Mouse (Mus musculus) CD8-positive naive resting alpha-beta T cell, adult 57 days (primary cell): Measurements from ENCODE around the gene Nxf1. TPM values are rescaled to one million over a fixed set of nuclear protein-coding genes. Genes with fewer than 3 reads are reported as not detected.

Experiments
- total RNA-seq: library from RNA; stranded (reverse); gene quantifications from one replicate; pipeline ENCODE4 v1.2.4, GENCODE M21; 2023

Nxf1 gene
- total RNA-seq, result 393 TPM

DNA sequence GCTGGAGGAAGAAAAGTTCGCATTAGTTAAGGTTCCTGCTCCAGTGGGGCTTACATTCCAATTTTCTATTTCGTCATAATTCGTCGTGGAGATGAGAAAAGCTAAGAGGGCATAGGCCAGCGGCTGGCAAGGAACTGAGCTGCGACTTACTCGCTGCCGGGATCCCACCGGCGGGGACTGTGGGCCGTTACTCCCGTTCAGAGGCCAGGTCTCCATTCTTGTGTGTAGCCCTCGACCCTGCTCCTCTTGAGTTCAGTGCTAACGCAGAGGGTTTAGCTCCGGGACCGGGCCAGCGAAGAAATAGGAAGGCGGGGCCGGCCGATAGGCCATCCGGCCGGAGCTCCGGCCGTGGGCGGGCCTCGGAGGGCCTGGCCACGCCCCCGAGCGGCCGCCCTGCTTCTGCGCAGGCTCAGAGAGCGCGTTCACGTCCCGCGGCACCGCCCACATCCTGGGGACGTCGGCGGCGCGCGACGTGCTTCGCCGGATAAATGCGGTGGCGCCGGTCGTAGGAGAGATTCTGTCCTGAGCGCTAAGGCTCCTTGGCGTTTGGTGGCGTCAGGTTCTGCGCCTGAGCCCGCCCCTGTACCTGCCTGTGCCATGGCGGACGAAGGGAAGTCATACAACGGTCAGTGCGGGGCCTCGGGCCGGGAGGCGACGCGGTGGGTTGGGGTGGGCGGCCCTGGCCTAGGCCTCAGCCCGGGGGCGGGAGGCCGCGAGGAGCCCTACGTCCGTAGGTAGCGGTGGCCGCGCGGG is at the start of gene Nxf1:
Gene Nxf1, plus strand, starts transcription at position 439 of the 753 bp plus-strand sequence.

DNA sequence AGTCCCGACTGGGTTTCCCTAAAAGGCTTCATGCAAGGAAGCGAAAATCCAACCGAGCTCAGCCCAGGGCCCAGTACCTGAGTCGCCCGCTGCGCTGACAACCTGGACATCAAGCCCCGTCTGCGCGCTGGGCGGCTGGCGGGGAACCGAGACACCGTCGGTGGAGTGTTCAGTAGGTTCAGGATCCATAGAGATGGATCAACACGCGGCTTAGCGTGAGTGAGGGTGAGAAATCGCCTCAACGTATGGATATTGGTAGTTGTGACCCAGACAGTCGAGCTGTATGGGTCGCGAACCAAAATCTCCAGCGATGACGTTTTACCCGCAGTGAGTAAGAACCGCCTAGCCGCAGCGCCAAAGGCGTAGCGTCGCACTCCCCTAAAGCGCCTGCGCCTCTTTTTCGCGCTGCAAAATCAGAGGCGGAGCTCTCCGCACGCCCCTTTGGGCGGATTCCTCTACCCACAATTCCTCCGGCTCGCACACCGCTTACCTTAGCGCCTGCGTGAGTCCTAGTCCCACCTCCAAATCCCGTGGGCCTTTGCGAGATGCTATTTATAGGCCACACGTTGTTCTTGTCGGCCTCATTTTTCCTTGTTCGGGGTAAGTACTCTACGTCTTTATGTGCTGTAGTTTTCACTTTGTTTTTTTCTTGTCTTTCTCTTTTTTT is 33.8 kb upstream of the Nxf1 start, which contains the start of gene Slc3a2:
Gene Slc3a2, minus strand, starts transcription at position 463 of the 667 bp plus-strand sequence.

DNA sequence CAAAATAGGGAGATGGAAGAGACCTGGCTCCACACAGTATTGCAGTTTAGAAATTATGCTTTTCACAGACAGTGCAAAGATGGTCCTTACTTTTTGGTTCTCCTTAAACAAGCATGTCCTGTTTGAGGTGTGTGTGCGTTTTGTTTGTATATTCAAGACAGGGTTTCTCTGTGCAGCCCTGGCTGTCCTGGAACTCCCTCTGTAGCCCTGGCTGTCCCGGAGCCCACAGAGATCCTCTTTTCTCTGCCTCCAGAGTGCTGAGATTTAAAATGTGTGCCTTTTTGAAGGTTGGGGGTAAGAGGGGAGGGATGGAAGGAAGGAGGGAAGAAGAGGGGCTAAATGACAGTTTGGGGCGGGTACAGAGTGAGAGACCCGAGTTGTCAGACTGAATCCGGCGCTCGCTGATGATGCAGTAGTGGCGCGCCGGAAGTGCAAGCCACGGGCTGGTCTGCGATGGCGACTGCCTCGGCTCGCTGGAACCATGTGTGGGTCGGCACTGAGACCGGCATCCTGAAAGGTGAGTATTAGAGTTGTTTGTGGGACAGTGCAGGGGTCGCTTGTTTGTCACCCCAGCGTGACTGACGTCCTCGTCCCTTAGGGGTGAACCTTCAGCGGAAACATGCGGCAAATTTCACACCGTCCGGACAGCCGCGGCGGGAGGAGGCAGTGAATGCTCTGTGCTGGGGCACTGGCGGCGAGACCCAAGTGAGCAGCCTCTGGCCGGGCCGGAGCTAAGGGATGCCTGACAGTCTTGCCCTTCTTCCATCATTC is 21.3 kb upstream of the Nxf1 start, which contains the start of gene Wdr74:
Gene Wdr74, plus strand, starts transcription at position 439 of the 771 bp plus-strand sequence.

DNA sequence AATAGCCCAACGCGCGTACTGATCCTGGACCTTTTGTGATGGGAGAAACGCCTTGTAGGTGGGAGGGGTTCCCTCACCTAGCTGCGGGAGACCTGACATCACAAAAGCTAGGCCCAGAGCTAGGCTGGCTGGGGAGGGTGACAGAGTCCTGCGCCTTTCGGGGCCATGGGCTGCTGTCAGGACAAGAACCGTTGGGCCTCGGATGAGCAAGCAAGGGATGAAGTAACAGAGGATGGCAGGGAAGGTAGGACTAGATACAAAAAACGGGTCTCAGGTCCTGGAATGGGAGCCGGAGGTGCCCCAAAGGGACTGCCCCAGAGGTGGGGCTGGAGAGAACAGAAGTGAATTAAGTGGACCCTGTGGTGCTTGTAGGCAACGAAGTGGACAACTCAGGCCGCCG is 16.3 kb upstream of the Nxf1 start, which contains the start of gene 1700092M07Rik:
Gene 1700092M07Rik, plus strand, starts transcription at position 116 of the 400 bp plus-strand sequence.

DNA sequence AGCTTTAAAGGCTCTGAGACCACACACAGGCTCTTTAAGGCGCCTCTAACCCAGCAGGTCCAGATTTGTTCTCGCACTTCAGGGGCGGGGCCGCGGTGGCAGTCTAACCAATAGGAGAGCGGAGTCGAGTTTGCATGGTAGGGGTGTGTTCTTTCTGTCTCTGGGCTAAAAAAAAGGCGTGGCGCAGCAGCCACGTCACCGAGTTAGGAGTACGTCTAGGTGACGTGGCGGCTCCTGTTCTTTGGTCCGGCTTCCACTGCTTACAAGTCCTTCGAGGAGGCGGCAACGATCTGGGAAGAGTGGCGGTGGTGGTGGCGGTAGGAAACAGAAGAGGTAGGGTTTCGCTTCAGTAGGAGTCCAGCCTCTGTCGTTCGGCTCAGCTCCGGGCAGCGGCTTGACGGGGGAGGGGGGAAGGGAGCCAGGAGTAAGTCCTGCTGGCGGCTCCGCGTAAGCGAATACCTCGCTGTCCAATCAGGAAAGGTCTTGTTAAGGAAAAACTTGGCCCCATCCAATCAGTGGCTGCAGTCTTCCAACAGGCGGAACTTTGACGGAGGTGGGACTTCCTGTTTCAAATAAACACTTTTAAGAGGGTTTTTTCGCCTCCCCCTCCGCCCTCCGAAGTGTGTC is 15.5 kb upstream of the Nxf1 start, which contains the start of gene Stx5a:
Gene Stx5a, plus strand, starts transcription at position 171 of the 627 bp plus-strand sequence.

DNA sequence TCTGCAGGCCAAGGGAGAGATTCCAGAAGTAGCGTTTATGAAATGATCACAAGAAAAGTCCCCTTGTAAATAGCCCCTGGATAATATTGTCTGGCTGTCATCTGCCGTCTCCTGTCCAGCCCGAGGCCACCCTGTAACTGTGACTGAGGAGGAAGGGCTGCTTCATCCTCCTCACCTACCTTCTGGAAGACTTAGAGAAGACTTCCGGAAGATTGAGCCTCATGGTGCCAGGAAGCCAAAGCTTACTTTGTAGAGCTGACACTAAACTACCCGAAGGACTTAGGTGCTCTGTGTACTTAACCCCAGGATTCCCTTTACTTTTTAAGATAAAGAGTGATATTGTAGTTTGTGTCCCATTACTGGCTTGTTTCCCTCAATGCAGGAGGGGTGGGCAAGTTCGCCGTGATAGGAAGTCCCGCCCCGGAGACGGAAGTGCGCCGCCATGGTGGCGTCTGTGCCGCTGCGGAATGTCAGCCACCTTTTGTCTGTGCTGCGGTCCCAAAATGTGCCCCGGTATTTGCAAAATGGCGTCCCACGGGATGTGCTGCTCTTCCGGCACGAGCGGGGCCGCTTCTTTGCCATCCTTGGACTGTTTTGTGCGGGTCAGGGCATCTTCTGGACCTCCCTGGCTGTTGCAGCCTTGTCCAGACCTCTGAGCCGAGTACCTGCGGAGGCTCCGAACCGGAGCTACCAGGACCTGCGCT is 13.8 kb downstream of the Nxf1 start, which contains the start of gene Tmem223:
Gene Tmem223, plus strand, starts transcription at position 430 of the 704 bp plus-strand sequence.

DNA sequence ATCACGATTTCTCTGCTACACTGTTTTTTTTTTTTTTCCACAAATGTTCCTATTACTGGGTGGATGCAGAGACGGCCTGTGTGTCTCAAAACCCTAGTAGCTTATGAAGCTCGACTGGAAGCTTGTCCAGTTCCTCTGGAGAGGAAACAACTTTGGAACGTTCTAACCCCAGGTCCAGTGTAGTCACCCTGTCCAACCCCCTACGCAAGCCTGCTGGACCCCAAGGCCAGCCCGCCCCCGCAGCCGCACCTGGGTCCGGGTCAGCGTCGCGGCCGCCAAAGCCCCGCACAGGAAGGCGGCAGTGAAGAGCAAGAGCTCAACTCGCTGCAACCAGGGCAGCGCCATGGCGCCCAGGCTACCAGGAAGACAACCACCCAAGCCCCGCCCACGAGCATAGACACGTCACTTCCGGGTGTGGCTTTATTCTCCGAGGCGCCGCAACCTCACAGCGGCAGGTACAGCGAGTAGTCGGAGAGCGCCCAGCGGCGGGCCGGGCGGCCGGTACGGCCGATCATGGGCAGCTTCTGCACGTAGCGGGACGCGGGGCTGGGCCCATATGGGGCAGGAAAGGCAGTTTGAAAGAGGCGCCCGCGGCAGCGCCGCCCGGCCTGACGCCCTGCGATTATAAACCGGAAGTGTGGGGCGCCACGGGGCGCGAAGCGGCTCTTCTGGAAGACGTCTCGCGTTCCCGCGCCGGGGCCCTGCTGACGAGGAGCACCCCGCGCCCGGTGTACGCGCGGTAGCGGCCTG is 17.4 kb downstream of the Nxf1 start, which contains the start of gene Tmem179b:
Gene Tmem179b, minus strand, starts transcription at position 382 of the 750 bp plus-strand sequence.

DNA sequence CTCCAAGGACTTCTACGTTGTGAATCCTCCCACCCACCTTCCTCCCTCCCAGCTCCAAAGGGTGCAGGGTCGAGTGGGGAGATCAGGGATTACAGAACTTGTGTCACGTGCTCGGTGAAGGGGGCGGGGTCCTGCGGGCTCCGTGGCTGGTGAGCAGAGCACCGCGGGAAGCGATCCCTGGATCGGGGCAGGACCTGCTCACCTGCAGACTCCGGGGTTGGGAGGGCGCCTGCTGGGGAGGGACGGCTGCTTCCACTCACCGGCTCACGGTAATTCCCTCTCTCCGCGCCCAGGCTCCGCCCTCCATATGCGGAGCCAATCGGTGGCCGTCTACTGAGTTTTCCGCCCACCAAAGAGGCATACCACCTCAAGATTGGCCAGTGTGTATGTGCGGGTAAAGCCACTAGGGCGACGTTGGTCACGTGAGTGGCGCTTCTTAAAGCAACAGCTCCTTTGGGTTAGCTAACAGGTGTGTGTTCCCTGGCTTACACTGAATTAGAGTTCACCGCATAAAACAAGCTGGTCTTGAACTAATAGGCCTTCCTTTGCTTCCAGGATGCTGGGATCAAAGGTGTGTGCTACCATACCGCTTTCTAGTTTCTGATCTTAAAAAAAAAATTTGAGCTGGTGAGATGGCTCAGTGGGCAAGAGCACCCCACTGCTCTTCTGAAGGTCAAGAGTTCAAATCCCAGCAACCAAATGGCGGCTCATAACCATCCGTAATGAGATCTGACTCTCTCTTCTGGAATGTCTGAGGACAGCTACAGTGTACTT is 29.3 kb downstream of the Nxf1 start, which contains the start of gene Taf6l:
Gene Taf6l, minus strand, starts transcription at position 410 of the 774 bp plus-strand sequence.

DNA sequence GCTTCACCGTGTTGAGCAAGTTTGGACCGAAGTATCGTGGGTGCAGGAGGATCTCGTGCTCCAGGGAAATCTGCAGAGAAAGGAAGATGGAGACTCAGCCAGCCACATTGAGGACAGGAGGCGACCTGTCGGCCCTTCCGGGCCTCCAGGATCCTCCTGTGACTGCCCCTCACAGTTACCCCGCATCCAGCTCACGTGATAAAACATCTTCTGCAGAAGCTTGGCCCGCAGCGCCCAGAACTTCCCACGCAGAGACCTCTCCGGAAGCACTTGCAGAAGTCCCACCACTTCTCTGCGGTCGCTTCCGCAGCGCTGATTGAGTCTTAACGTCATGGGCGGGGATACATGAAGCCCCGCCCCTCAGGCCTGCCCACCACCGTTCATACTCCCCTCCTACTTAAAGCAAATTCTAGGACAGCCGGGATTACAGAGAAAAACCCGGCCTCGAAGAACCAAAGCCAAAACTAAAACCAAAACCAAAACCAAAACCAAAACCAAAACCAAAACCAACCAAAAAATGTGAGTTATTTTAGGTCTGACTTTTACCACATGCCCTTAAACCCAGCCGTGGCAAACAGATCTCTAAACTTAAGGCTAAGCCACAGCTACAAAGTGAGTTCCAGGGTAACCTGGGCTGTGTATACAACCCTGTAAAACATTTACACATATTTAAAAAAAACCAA is 41.5 kb downstream of the Nxf1 start, which contains the start of gene Polr2g:
Gene Polr2g, minus strand, starts transcription at position 314 of the 683 bp plus-strand sequence.

DNA sequence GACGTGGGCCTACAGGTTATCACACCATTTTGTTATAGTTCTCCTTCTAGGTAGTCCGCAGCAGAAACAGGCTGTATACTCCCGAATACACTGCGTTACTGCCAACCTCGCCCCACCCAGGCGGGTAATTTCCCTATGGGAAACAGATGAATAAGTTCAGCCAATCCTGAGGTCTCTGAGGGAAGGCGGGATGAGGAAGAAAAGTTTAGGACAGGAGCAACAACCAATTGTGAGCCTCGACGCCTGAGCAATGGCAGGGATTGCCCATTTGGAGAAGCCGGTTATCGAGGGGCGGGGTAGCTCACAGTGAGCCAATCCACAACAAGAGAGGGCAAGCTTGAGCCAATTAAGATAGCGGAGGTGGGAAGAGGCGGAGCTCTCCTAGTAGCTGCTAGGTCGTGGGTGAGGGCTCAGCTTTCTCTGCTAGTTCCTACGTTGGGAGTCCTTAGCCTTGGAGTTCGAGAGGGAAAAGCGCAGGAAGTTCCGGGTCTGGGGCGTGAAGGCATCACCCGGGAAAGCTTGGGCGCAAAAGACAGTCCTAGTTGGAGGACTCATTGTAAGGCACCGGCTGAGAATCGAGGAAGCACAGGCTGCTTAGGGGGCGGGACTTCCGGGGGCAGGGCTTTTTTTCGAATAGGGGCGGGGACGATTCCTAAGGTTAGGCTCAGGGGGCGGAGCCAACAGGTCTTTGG is 45.4 kb downstream of the Nxf1 start, which contains the start of gene Zbtb3:
Gene Zbtb3, plus strand, starts transcription at position 426 of the 692 bp plus-strand sequence.

DNA sequence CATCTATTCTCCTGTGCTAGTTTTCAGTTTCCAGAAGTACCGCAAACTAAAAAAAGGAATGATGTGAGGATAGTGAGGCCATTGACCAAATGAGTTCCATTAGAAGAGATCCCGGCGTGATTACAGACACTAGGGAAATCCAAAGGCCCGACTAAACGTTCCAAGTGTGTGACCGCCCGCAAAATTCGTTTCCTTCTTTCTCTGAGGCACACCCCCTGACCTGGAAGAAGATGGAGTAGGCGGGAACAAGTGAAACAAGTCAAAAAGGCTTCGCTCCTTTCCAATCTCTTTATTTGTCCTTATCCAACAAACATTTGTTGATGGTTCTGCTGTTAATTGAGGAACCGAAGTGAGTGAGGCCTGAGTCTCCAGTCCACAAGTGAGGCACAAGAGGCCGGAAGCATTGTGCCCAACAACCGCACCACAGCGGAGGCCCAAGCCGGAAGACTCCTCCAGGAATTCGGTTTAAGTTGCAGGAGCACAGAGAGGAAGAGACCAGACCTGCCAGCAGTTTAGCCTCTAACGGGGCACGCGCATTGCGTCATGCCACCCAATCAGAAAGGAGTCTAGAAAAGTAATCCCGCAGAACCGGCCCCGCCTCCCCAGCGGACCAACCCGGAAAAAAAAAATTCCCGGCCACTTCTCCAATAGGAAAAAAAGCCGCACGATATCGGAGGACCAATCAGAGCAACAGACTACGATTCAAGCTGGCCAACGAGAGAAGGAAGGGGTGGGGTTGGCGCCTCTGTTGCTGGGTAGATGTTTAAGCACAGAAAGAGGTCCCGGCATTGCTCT is 62.1 kb downstream of the Nxf1 start, which contains the start of gene Ttc9c:
Gene Ttc9c, minus strand, starts transcription at position 533 of the 795 bp plus-strand sequence.

DNA sequence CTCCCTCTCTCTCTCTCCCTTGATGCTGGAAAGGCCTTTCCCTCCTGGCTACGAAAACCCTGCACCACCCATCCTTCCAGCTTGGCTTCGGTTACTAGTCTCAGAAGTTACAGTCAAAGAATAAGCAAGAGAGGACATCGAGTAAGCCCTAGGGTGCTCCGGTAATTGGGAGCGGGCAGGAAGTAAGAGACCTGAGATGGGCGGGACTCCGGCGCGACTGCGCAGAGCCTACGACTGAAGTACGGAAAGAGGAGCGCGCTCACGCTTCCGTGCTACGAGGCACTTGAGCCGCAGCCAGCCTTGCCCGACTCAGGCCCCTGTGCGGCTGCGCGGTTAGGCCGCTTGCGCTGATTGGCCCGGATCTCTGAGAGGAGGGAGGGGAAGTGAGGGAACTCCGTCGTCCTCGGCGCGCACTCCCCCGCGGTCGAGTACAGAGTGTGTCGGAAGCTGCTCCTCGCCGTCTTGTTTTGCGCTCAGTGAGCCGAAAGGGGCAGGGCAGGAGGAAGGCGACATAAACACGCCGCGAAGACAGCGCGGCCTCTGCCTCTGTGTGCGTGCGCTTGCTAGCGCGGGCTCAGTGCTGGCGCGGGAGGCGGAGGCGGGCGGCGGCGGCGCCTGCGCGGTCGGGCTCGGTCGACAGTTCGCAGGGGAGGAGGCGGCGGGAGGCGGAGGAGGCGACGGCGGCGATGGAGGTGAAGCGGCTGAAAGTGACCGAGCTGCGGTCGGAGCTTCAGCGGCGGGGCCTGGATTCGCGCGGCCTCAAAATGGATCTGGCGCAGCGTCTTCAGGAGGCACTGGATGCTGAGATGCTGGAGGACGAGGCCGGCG is 62.9 kb downstream of the Nxf1 start, which contains the start of gene Hnrnpul2:
Gene Hnrnpul2, plus strand, starts transcription at position 415 of the 828 bp plus-strand sequence.

